Mouse (Mus musculus) midbrain, embryonic 14.5 days (tissue): Measurements from ENCODE around the gene Smad9. TPM values are rescaled to one million over a fixed set of nuclear protein-coding genes. Genes with fewer than 3 reads are reported as not detected.

ENCODE experiments used
- ATAC-seq: fragments of 200-750 bp; cut with Nextera tagmentation; 2 replicates; pipeline ENCODE4 v1.8.0; 2017; ENCODE audit warnings: moderate number of reproducible peaks, moderate library complexity; ENCODE audit not compliant: low FRiP score, low TSS enrichment
- DNase-seq: peaks from one replicate; pipeline ENCODE4 v3.0.0-alpha.2; 2015
- H3K27ac ChIP-seq: fragments of 300-500 bp; sonication (generic); replicated peaks from 2 replicates; pipeline ENCODE4 v1.5.1; 2014; ENCODE audit warnings: mild to moderate bottlenecking, low read depth, low read length, moderate library complexity
- H3K27me3 ChIP-seq: fragments of 300-500 bp; sonication (generic); 2 replicates; pipeline ENCODE4 v1.6.1; 2014; ENCODE audit warnings: low read length, control low read depth, mixed read lengths; ENCODE audit not compliant: control insufficient read depth, insufficient read depth
- H3K36me3 ChIP-seq: fragments of 300-500 bp; sonication (generic); 2 replicates; pipeline ENCODE4 v1.6.1; 2014; ENCODE audit warnings: low read length, control low read depth; ENCODE audit not compliant: control insufficient read depth, insufficient read depth
- H3K4me1 ChIP-seq: fragments of 300-500 bp; sonication (generic); 2 replicates; pipeline ENCODE4 v1.6.1; 2014; ENCODE audit warnings: mild to moderate bottlenecking, antibody characterized with exemption, low read length, control low read depth; ENCODE audit not compliant: control insufficient read depth, insufficient read depth
- H3K4me2 ChIP-seq: fragments of 300-500 bp; sonication (generic); 2 replicates; pipeline ENCODE4 v1.6.1; 2014; ENCODE audit warnings: mild to moderate bottlenecking, low read length, moderate library complexity
- H3K4me3 ChIP-seq: fragments of 300-500 bp; sonication (generic); replicated peaks from 2 replicates; pipeline ENCODE4 v1.5.1; 2014; ENCODE audit warnings: low read depth, low read length
- H3K9ac ChIP-seq: fragments of 300-500 bp; sonication (generic); replicated peaks from 2 replicates; pipeline ENCODE4 v1.6.1; 2014; ENCODE audit warnings: mild to moderate bottlenecking, low read length, moderate library complexity
- H3K9me3 ChIP-seq: fragments of 300-500 bp; sonication (generic); 2 replicates; pipeline ENCODE4 v1.6.1; 2016; ENCODE audit warnings: low read length, control low read depth, mixed read lengths; ENCODE audit not compliant: control insufficient read depth
- WGBS: fragments of 180-500 bp; shearing (Covaris S2); extraction: QIAGEN DNeasy Blood & Tissue Kit; methylation state at CpG from one replicate; pipeline ENCODE4 v1.1.7; 2014; 5-methylcytosine and 5-hydroxymethylcytosine counted together
- polyA plus RNA-seq: library from polyadenylated mRNA; unstranded; fragments of >200 nt; fragmentation: Nextera tagmentation; extraction: Ambion mirVana; gene quantifications from 2 replicates; pipeline ENCODE4 v1.2.1, GENCODE M21; 2014

The Smad9 gene
- 0.30 and 0.43 TPM in 2 replicates for polyA plus RNA-seq

DNA sequence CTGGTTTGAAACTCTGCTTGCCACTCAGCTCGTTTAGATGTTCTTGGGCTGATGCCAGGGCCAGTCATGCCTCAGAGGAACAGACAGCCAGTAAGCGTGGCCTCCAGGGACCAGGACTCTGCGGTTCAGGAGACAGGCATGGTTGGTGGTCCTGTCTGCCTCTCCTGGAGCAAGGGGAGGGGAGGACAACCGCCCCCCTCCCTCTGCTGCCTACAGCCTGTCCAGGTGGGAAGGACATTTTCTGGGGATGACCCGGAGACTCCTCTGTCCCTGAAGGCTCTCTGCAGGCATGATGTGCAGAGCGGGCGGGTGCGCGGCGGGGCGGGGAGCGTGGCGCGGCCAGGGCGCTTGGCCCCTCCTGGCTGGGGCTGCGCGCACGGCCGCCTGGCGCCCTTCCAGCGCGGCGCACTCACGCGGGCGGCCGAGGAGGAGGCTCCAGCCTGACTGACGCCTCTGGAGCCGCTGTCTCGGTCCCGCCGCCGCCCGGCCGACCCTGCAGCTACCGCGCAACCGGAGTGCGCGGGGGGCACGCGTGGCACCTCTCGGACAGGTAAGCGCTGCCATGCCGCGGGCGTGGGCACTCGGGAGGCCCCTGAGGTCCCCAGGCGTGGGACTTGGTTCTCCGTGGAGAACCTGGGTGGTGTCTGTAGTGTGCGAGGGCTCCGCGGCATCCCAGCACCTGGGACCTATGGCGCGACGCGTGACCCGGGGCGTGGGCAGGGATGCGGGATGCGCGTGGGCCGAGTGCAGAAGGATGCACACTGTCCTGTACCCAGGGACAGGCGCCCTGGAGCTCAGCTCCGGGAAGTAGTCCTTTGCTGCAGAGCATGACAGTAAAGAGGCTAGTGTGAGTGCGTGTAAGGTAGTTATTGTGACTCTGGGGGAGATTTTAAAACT lies at the start of gene Smad9:
Smad9 (plus strand) TSS at position 438 of the 897 bp plus-strand sequence.
- Histone ChIP-seq H3K4me1 (peaks cover 13% of the 10 kb centered on the region; the same call in 1 of the 2 replicates), H3K36me3 (peaks cover 10% of the 10 kb centered on the region), H3K9me3 (no peaks in the 10 kb centered on the region), H3K9ac (peak within 1 kb of the TSS; percentile 67), H3K4me3 (peak within 1 kb of the TSS; percentile 57), H3K4me2 (peak within 1 kb of the TSS; percentile 100), H3K27ac (no peak within 1 kb of the TSS; the same call in 1 of the 2 replicates), H3K27me3 (peaks cover 8% of the 10 kb centered on the region; the same call in 1 of the 2 replicates)
- ATAC-seq = peak; percentile 83
- peak; percentile 82 for DNase-seq
- WGBS = under 1% methylated on average over 65 of the region's 66 CpGs

GRCm38 (mm10) chr3:54708972-54709371 lies 46.4 kb upstream of the Smad9 start:
- Histone ChIP-seq H3K9me3 (no peaks in the 10 kb centered on the region), H3K27ac (no peak overlapping the region), H3K9ac (no peak overlapping the region), H3K4me1 (no peaks in the 10 kb centered on the region), H3K4me3 (no peak overlapping the region), H3K36me3 (peaks cover 89% of the 10 kb centered on the region), H3K4me2 (no peak overlapping the region), H3K27me3 (no peaks in the 10 kb centered on the region)
- WGBS = 95% methylated on average over 9 of the region's 9 CpGs
- ATAC-seq = no peak
- DNase-seq = no peak

- Histone ChIP-seq H3K4me1 (no peaks in the 10 kb centered on the region), H3K36me3 (peaks cover 87% of the 10 kb centered on the region), H3K9me3 (no peaks in the 10 kb centered on the region), H3K27me3 (no peaks in the 10 kb centered on the region), H3K27ac (no peak within 1 kb of the TSS), H3K9ac (no peak within 1 kb of the TSS), H3K4me2 (no peak within 1 kb of the TSS), H3K4me3 (no peak within 1 kb of the TSS)
- ATAC-seq (no peak), DNase-seq (no peak)
- WGBS = 96% methylated on average over 6 of the region's 6 CpGs
These were observed 41.1 kb upstream of the Smad9 start, which contains the start of gene Gm21958 for GRCm38 (mm10) chr3:54714253-54714652. TSS of gene Gm21958 (minus strand) at chr3:54714353.

GRCm38 (mm10) chr3:54715461-54715860 lies 39.9 kb upstream of the Smad9 start:
- Histone ChIP-seq H3K4me2 (no peak overlapping the region), H3K4me1 (no peaks in the 10 kb centered on the region), H3K4me3 (no peak overlapping the region), H3K27ac (no peak overlapping the region), H3K36me3 (peaks cover 79% of the 10 kb centered on the region), H3K27me3 (no peaks in the 10 kb centered on the region), H3K9me3 (no peaks in the 10 kb centered on the region), H3K9ac (no peak overlapping the region)
- no peak for ATAC-seq
- 92% methylated on average over 6 of the region's 6 CpGs for WGBS
- DNase-seq = no peak

DNA sequence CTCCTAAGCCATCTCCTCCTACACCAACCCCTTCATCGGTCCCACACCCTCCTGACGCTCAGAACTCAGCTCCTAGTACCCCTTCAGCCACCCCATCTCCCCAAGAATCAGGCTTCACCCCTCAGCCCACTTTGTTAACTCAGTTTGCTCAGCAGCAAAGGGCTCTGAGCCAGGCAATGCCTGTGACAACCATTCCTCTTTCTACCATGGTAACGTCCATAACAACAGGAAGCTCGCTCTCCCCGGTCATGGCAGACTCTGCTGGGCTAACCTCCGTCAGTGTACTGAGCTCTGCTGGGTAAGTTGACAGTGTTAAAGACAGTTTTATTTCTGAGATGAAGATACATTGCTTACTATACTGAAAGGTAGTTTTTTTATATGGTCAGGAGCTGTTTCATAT lies 38.0 kb upstream of the Smad9 start:
- Histone ChIP-seq H3K36me3 (peaks cover 79% of the 10 kb centered on the region), H3K27ac (no peak overlapping the region), H3K9ac (no peak overlapping the region), H3K4me1 (no peaks in the 10 kb centered on the region), H3K27me3 (no peaks in the 10 kb centered on the region), H3K4me2 (no peak overlapping the region), H3K4me3 (no peak overlapping the region), H3K9me3 (no peaks in the 10 kb centered on the region)
- WGBS = 79% methylated on average over 6 of the region's 6 CpGs
- no peak for ATAC-seq
- peak; percentile 4 for DNase-seq

GRCm38 (mm10) chr3:54718947-54719346 lies 36.4 kb upstream of the Smad9 start:
- no peaks in the 10 kb centered on the region for H3K27me3 ChIP-seq
- peaks cover 79% of the 10 kb centered on the region for H3K36me3 ChIP-seq
- H3K4me1 ChIP-seq = no peaks in the 10 kb centered on the region
- no peaks in the 10 kb centered on the region for H3K9me3 ChIP-seq
- no peak overlapping the region for H3K4me2 ChIP-seq
- DNase-seq (no peak), ATAC-seq (no peak)
- H3K9ac ChIP-seq = no peak overlapping the region
- WGBS = 52% methylated on average over 3 of the region's 3 CpGs
- no peak overlapping the region for H3K4me3 ChIP-seq
- H3K27ac ChIP-seq = no peak overlapping the region

DNA sequence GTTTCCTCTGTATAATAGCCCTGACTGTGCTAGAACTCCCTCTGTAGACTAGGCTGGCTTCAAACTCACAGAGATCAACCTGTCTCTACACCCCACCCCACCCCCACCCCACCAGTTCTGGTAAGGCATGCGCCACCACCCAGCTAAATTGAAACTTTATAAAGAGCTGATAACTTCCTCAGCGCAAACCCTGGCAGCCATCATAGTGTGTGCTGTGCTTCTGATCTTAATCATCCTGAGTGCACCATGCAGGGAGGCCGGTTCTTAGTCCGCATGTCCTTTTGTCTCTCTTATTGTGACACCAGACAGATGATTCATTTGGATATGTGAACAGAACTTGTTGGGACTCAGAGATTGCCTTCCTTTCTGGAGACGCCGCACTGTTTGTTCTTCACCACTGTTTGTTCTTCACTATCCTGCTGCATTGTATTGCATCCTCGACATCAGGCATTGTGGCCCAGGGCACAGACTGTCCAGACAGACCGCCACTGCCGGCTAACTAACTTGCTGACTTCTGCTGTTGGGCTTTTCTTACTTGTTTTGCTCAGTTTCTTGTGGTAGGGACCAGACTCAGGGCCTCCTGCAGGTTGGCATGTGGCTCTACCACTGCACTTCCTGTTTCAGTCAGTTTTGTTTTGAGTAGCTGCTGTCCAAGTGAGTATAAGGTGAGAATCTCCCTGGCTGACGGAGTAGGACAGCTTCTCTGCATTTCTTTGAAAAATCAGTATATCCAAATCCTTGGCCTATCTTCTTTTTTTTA lies 31.5 kb upstream of the Smad9 start:
- Histone ChIP-seq H3K9ac (no peak overlapping the region), H3K4me1 (no peaks in the 10 kb centered on the region), H3K4me3 (no peak overlapping the region), H3K27me3 (no peaks in the 10 kb centered on the region), H3K4me2 (no peak overlapping the region), H3K27ac (no peak overlapping the region), H3K36me3 (peaks cover 65% of the 10 kb centered on the region), H3K9me3 (no peaks in the 10 kb centered on the region)
- 88% methylated on average over 10 of the region's 10 CpGs for WGBS
- no peak for DNase-seq
- no peak for ATAC-seq

GRCm38 (mm10) chr3:54725344-54725743 lies 30.0 kb upstream of the Smad9 start:
- peaks cover 73% of the 10 kb centered on the region for H3K36me3 ChIP-seq
- H3K4me1 ChIP-seq = no peaks in the 10 kb centered on the region
- H3K4me3 ChIP-seq = no peak overlapping the region
- H3K9me3 ChIP-seq = no peaks in the 10 kb centered on the region
- DNase-seq (no peak), ATAC-seq (no peak)
- 86% methylated on average over 2 of the region's 2 CpGs for WGBS
- H3K4me2 ChIP-seq = no peak overlapping the region
- no peaks in the 10 kb centered on the region for H3K27me3 ChIP-seq
- H3K27ac ChIP-seq = no peak overlapping the region
- no peak overlapping the region for H3K9ac ChIP-seq
